Mouse (Mus musculus) liver, embryonic 13.5 days (tissue): Measurements from ENCODE around the gene Ppt1. TPM values are rescaled to one million over a fixed set of nuclear protein-coding genes. Genes with fewer than 3 reads are reported as not detected.
A peak's percentile ranks its signal among the peaks of the same experiment; 100 is the strongest.

Experiments used
- ATAC-seq: fragments of 200-750 bp; cut with Nextera tagmentation; 2 replicates; pipeline ENCODE4 v1.8.0; 2017; ENCODE audit warnings: low read depth, mild to moderate bottlenecking, moderate number of reproducible peaks, moderate library complexity
- DNase-seq: peaks from one replicate; pipeline ENCODE4 v3.0.0; 2022
- H3K27ac ChIP-seq: fragments of 300-500 bp; sonication (generic); 2 replicates; pipeline ENCODE4 v1.5.1; 2015; ENCODE audit warnings: moderate library complexity, mild to moderate bottlenecking, inconsistent platforms
- H3K27me3 ChIP-seq: fragments of 300-500 bp; sonication (generic); 2 replicates; pipeline ENCODE4 v1.6.1; 2015; ENCODE audit warnings: mild to moderate bottlenecking, inconsistent platforms
- H3K36me3 ChIP-seq: fragments of 300-500 bp; sonication (generic); 2 replicates; pipeline ENCODE4 v1.6.1; 2015; ENCODE audit warnings: mild to moderate bottlenecking, inconsistent platforms
- H3K4me1 ChIP-seq: fragments of 300-500 bp; sonication (generic); replicated peaks from 2 replicates; pipeline ENCODE4 v1.6.1; 2015; ENCODE audit warnings: inconsistent platforms
- H3K4me2 ChIP-seq: fragments of 300-500 bp; sonication (generic); 2 replicates; pipeline ENCODE4 v1.6.1; 2015; ENCODE audit warnings: inconsistent platforms, mild to moderate bottlenecking, moderate library complexity
- H3K4me3 ChIP-seq: fragments of 300-500 bp; sonication (generic); replicated peaks from 2 replicates; pipeline ENCODE4 v1.5.1; 2015; ENCODE audit warnings: mild to moderate bottlenecking, inconsistent platforms
- H3K9ac ChIP-seq: fragments of 300-500 bp; sonication (generic); 2 replicates; pipeline ENCODE4 v1.6.1; 2015; ENCODE audit warnings: mild to moderate bottlenecking, inconsistent platforms
- H3K9me3 ChIP-seq: fragments of 300-500 bp; sonication (generic); replicated peaks from 2 replicates; pipeline ENCODE4 v1.6.1; 2016; ENCODE audit warnings: inconsistent platforms
- WGBS: fragments of 180-500 bp; shearing (Covaris S2); methylation state at CpG from one replicate; pipeline ENCODE4 v1.1.7; 2015; ENCODE audit not compliant: insufficient replicate concordance; 5-methylcytosine and 5-hydroxymethylcytosine counted together
- polyA plus RNA-seq: library from polyadenylated mRNA; unstranded; fragments of >200 nt; fragmentation: Nextera tagmentation; extraction: Ambion mirVana; gene quantifications from 2 replicates; pipeline ENCODE4 v1.2.1, GENCODE M21; 2015

Gene Ppt1
- polyA plus RNA-seq, 1 experiment from 2014 or later = 20.8 TPM

GRCm38 (mm10) chr4:122886579-122887254 is 50.7 kb downstream of the Ppt1 start:
- 5% methylated on average over 19 of the region's 19 CpGs for WGBS
- Histone ChIP-seq H3K27me3 (no peaks in the 10 kb centered on the region), H3K36me3 (no peaks in the 10 kb centered on the region), H3K4me2 (peak overlapping the region; percentile 88), H3K9me3 (no peaks in the 10 kb centered on the region), H3K4me3 (peak overlapping the region; percentile 87), H3K4me1 (peaks cover 57% of the 10 kb centered on the region), H3K9ac (peak overlapping the region; percentile 91), H3K27ac (peak overlapping the region; percentile 99)
- no peak for ATAC-seq
- no peak for DNase-seq

GRCm38 (mm10) chr4:122887336-122887735 is 51.3 kb downstream of the Ppt1 start:
- DNase-seq = no peak
- peaks cover 56% of the 10 kb centered on the region for H3K4me1 ChIP-seq

GRCm38 (mm10) chr4:122890881-122891481 is 54.9 kb downstream of the Ppt1 start:
- Histone ChIP-seq H3K4me1 (peaks cover 41% of the 10 kb centered on the region), H3K27ac (no peak overlapping the region), H3K9me3 (no peaks in the 10 kb centered on the region), H3K9ac (no peak overlapping the region), H3K4me3 (no peak overlapping the region), H3K36me3 (no peaks in the 10 kb centered on the region), H3K4me2 (no peak overlapping the region), H3K27me3 (no peaks in the 10 kb centered on the region)
- 24% methylated on average over 3 of the region's 3 CpGs for WGBS
- no peak for DNase-seq
- peak; percentile 1; the same call in 1 of the 2 replicates for ATAC-seq

More at GRCm38 (mm10) chr4:122887336-122887735, 51.3 kb downstream of the Ppt1 start:
- H3K36me3 ChIP-seq = no peaks in the 10 kb centered on the region
- H3K9me3 ChIP-seq = no peaks in the 10 kb centered on the region
- 68% methylated on average over 2 of the region's 2 CpGs for WGBS
- H3K4me3 ChIP-seq = peak overlapping the region; percentile 87
- no peak for ATAC-seq
- H3K27me3 ChIP-seq = no peaks in the 10 kb centered on the region
- peak overlapping the region; percentile 88 for H3K4me2 ChIP-seq
- H3K9ac ChIP-seq = peak overlapping the region; percentile 91; the same call in 1 of the 2 replicates
- H3K27ac ChIP-seq = peak overlapping the region; percentile 99

- Histone ChIP-seq H3K4me2 (no peak overlapping the region), H3K4me1 (peaks cover 47% of the 10 kb centered on the region), H3K27ac (peak overlapping the region; percentile 40; the same call in 1 of the 2 replicates), H3K9ac (no peak overlapping the region), H3K36me3 (no peaks in the 10 kb centered on the region), H3K4me3 (no peak overlapping the region), H3K9me3 (no peaks in the 10 kb centered on the region), H3K27me3 (no peaks in the 10 kb centered on the region)
- ATAC-seq = no peak
- DNase-seq = no peak
- 43% methylated on average over 1 of the region's 1 CpGs for WGBS
Observed at GRCm38 (mm10) chr4:122891597-122891996, 55.6 kb downstream of the Ppt1 start.

- DNase-seq (no peak), ATAC-seq (no peak)
- Histone ChIP-seq H3K27me3 (no peaks in the 10 kb centered on the region), H3K4me3 (no peak overlapping the region), H3K9me3 (no peaks in the 10 kb centered on the region), H3K27ac (peak overlapping the region; percentile 40), H3K4me2 (no peak overlapping the region), H3K9ac (no peak overlapping the region), H3K36me3 (no peaks in the 10 kb centered on the region), H3K4me1 (peaks cover 43% of the 10 kb centered on the region)
- WGBS = 16% methylated on average over 5 of the region's 5 CpGs
Observed at GRCm38 (mm10) chr4:122892157-122892556, 56.1 kb downstream of the Ppt1 start.

GRCm38 (mm10) chr4:122897750-122898149 is 61.7 kb downstream of the Ppt1 start:
- Histone ChIP-seq H3K4me3 (no peak overlapping the region), H3K36me3 (no peaks in the 10 kb centered on the region), H3K4me2 (no peak overlapping the region), H3K4me1 (peaks cover 11% of the 10 kb centered on the region), H3K27ac (no peak overlapping the region), H3K9ac (no peak overlapping the region), H3K9me3 (no peaks in the 10 kb centered on the region), H3K27me3 (no peaks in the 10 kb centered on the region)
- no peak for DNase-seq
- ATAC-seq = no peak
- 63% methylated on average over 4 of the region's 4 CpGs for WGBS

- Histone ChIP-seq H3K4me2 (no peak overlapping the region), H3K9ac (no peak overlapping the region), H3K4me3 (no peak overlapping the region), H3K4me1 (peaks cover 8% of the 10 kb centered on the region; the same call in 1 of the 2 replicates), H3K27me3 (no peaks in the 10 kb centered on the region), H3K9me3 (no peaks in the 10 kb centered on the region), H3K36me3 (no peaks in the 10 kb centered on the region), H3K27ac (no peak overlapping the region)
- DNase-seq (no peak), ATAC-seq (no peak)
- 14% methylated on average over 5 of the region's 5 CpGs for WGBS
Observed at GRCm38 (mm10) chr4:122898313-122898712, 62.3 kb downstream of the Ppt1 start.

GRCm38 (mm10) chr4:122902156-122902555 is 66.1 kb downstream of the Ppt1 start:
- Histone ChIP-seq H3K27me3 (no peaks in the 10 kb centered on the region), H3K4me2 (no peak overlapping the region), H3K9me3 (no peaks in the 10 kb centered on the region), H3K4me1 (no peaks in the 10 kb centered on the region), H3K4me3 (no peak overlapping the region), H3K9ac (no peak overlapping the region), H3K27ac (no peak overlapping the region), H3K36me3 (no peaks in the 10 kb centered on the region)
- ATAC-seq = no peak
- DNase-seq = no peak
- 16% methylated on average over 6 of the region's 6 CpGs for WGBS

GRCm38 (mm10) chr4:122903709-122904108 is 67.7 kb downstream of the Ppt1 start:
- H3K27me3 ChIP-seq = no peaks in the 10 kb centered on the region
- H3K4me2 ChIP-seq = no peak overlapping the region
- 70% methylated on average over 3 of the region's 3 CpGs for WGBS
- no peaks in the 10 kb centered on the region for H3K9me3 ChIP-seq
- ATAC-seq (no peak), DNase-seq (no peak)
- H3K36me3 ChIP-seq = no peaks in the 10 kb centered on the region
- H3K4me3 ChIP-seq = no peak overlapping the region
- H3K9ac ChIP-seq = no peak overlapping the region
- no peak overlapping the region for H3K27ac ChIP-seq
- no peaks in the 10 kb centered on the region for H3K4me1 ChIP-seq

- WGBS = 77% methylated on average over 10 of the region's 10 CpGs
- Histone ChIP-seq H3K9ac (no peak overlapping the region), H3K27me3 (no peaks in the 10 kb centered on the region), H3K4me1 (no peaks in the 10 kb centered on the region), H3K4me3 (no peak overlapping the region), H3K36me3 (no peaks in the 10 kb centered on the region), H3K9me3 (no peaks in the 10 kb centered on the region), H3K4me2 (no peak overlapping the region), H3K27ac (no peak overlapping the region)
- DNase-seq (no peak), ATAC-seq (no peak)
Observed at GRCm38 (mm10) chr4:122905359-122905758, 69.3 kb downstream of the Ppt1 start.
